ENCODE assay signal across 13 mouse cellular contexts in genomic region chr8:92240686-92241275, GRCm38 (mm10).
"Had no signal": no experiment of that assay in that cellular context is flagged by ENCODE, and none has a peak within 500 bp of the region (broad histone marks: within the 10 kb centered on the region; RNA-seq: fewer than 3 reads in every experiment).

No protein-coding gene starts in this region.

- ATAC-seq: liver, embryonic 12.5 days had no signal

- DNase-seq: kidney, adult 2 months; kidney, postnatal 25 days; layer of hippocampus, adult 9-11 months; layer of hippocampus, postnatal 36 days; lung, embryonic 14.5 days; lung, postnatal 10 days; lung, postnatal 4 days; right cerebral cortex, adult 18-20 months; right cerebral cortex, postnatal 25 days had no signal

- H3K4me3 ChIP-seq: limb, embryonic 15.5 days; liver, embryonic 12.5 days; midbrain, embryonic 12.5 days; neural tube, embryonic 13.5 days had no signal

- H3K9ac ChIP-seq: limb, embryonic 15.5 days; liver, embryonic 12.5 days; lung, embryonic 14.5 days; midbrain, embryonic 12.5 days; neural tube, embryonic 13.5 days had no signal

- H3K4me2 ChIP-seq: limb, embryonic 15.5 days; liver, embryonic 12.5 days; lung, embryonic 14.5 days; midbrain, embryonic 12.5 days; neural tube, embryonic 13.5 days had no signal

- H3K4me1 ChIP-seq: limb, embryonic 15.5 days; liver, embryonic 12.5 days; neural tube, embryonic 13.5 days had no signal

- H3K36me3 ChIP-seq: limb, embryonic 15.5 days; liver, embryonic 12.5 days; midbrain, embryonic 12.5 days; neural tube, embryonic 13.5 days had no signal

- H3K27ac ChIP-seq: limb, embryonic 15.5 days; liver, embryonic 12.5 days; midbrain, embryonic 12.5 days; neural tube, embryonic 13.5 days had no signal

- H3K9me3 ChIP-seq: limb, embryonic 15.5 days; liver, embryonic 12.5 days; midbrain, embryonic 12.5 days; neural tube, embryonic 13.5 days had no signal

- H3K27me3 ChIP-seq: liver, embryonic 12.5 days; neural tube, embryonic 13.5 days had no signal
